Mouse (Mus musculus): ENCODE measurements around the gene AC140267.1. TPM values are rescaled to one million over a fixed set of nuclear protein-coding genes. Genes with fewer than 3 reads are reported as not detected.

The AC140267.1 gene
- total and polyA plus RNA-seq, 3 experiments, result 1.9 TPM; not detected in 2

- Histone ChIP-seq H3K36me3 (ENCODE audit: control insufficient read depth in 1 of 2, insufficient read depth in 2 of 2, low read length in 2 of 2) (no peaks in the 10 kb centered on the region; a peak in 1 of 4 replicates), H3K79me2 (ENCODE audit: control insufficient read depth, insufficient read depth, low read length, poor library complexity) (peaks cover 14% of the 10 kb centered on the region), H3K27me3 (ENCODE audit: control insufficient read depth in 1 of 2, insufficient read depth in 2 of 2, low read length in 2 of 2) (no peaks in the 10 kb centered on the region), H3K9me3 (replicated peaks; ENCODE audit: insufficient read depth, low read length) (no peaks in the 10 kb centered on the region), H3K4me3 (ENCODE audit: control insufficient read depth in 1 of 2, insufficient read depth in 1 of 2, low read depth in 2 of 2, low read length in 2 of 2) (peak within 1 kb of the TSS; percentile 89 to 96), H3K9ac (ENCODE audit: control insufficient read depth, low read depth, low read length, poor library complexity, severe bottlenecking) (peak within 1 kb of the TSS; percentile 98), H3K27ac (ENCODE audit: control insufficient read depth, low read depth, low read length) (peak within 1 kb of the TSS; percentile 7), H3K4me1 (ENCODE audit: control insufficient read depth in 1 of 2, insufficient read depth in 2 of 2, low read length in 2 of 2) (no peaks in the 10 kb centered on the region; a peak in 1 of 4 replicates)
- peak; percentile 98 for DNase-seq (ENCODE audit: low read depth, low spot score)
- TF ChIP-seq ZKSCAN1 (IDR thresholded peaks at IDR 0.05; ENCODE audit: low read depth, low read length), result no peak
- 0 out of 2 replicates have a peak, but pooled peaks have one; percentile 21 for TF ChIP-seq ZNF384 (IDR thresholded peaks at IDR 0.05; ENCODE audit: low read depth, low read length)
- TF ChIP-seq E2F4 (IDR thresholded peaks at IDR 0.05; ENCODE audit: borderline replicate concordance, low read depth, low read length), result no peak
- TF ChIP-seq USF1 (IDR thresholded peaks at IDR 0.05; ENCODE audit: low read depth, low read length), result peak; percentile 63
- TF ChIP-seq ZMIZ1 (IDR thresholded peaks at IDR 0.05; ENCODE audit: low read depth, low read length), result peak; percentile 86
- no peak for TF ChIP-seq RAD21 (IDR thresholded peaks at IDR 0.05; ENCODE audit: low read depth, low read length)
- no peak for TF ChIP-seq GATA1 (IDR thresholded peaks at IDR 0.05; ENCODE audit: low read depth, low read length)
- no peak for TF ChIP-seq CHD1 (IDR thresholded peaks at IDR 0.05; ENCODE audit: low read depth, low read length)
- TF ChIP-seq EP300 (IDR thresholded peaks at IDR 0.05; ENCODE audit: low read depth in 1 of 2, low read length in 2 of 2), result no peak; a peak in 1 of 4 replicates
- peak; percentile 86 for TF ChIP-seq TCF12 (IDR thresholded peaks at IDR 0.05; ENCODE audit: low read depth, low read length)
- peak; percentile 80 for TF ChIP-seq POLR2AphosphoS2 (IDR thresholded peaks at IDR 0.05; ENCODE audit: low read length)
- peak; percentile 56 for TF ChIP-seq RCOR1 (IDR thresholded peaks at IDR 0.05; ENCODE audit: low read depth, low read length)
- no peak; the same call in 1 of the 2 replicates for TF ChIP-seq GABPA (IDR thresholded peaks at IDR 0.05; ENCODE audit: low read depth, low read length)
- no peak for TF ChIP-seq USF2 (IDR thresholded peaks at IDR 0.05; ENCODE audit: borderline replicate concordance in 1 of 2, insufficient read depth in 1 of 2, low read depth in 1 of 2, low read length in 2 of 2)
- peak; percentile 76; the same call in 1 of the 2 replicates for TF ChIP-seq MAZ (IDR thresholded peaks at IDR 0.05; ENCODE audit: low read depth, low read length)
- TF ChIP-seq MYB (IDR thresholded peaks at IDR 0.05; ENCODE audit: low read depth, low read length), result no peak
- no peak for TF ChIP-seq BHLHE40 (IDR thresholded peaks at IDR 0.05; ENCODE audit: borderline replicate concordance, low read depth, low read length)
- peak; percentile 97 for TF ChIP-seq MXI1 (IDR thresholded peaks at IDR 0.05; ENCODE audit: low read depth, low read length)
- peak; percentile 89 for TF ChIP-seq NELFE (IDR thresholded peaks at IDR 0.05; ENCODE audit: low read depth, low read length)
- 0 out of 2 replicates have a peak, but pooled peaks have one; percentile 57 for TF ChIP-seq UBTF (IDR thresholded peaks at IDR 0.05; ENCODE audit: borderline replicate concordance, insufficient read depth, low read depth, low read length)
- 0 out of 6 replicates have a peak, but pooled peaks of 1 of the 3 experiments have one; percentile 0 for TF ChIP-seq CTCF (IDR thresholded peaks at IDR 0.05 in 2 of 3, conservative IDR thresholded peaks at IDR 0.05 in 1 of 3; ENCODE audit: control insufficient read depth in 1 of 3, insufficient read depth in 1 of 3, low read depth in 2 of 3, low read length in 3 of 3, poor library complexity in 1 of 3, severe bottlenecking in 1 of 3)
- TF ChIP-seq KAT2A (conservative IDR thresholded peaks at IDR 0.05; ENCODE audit: low read depth, low read length), result peak; percentile 76; the same call in 1 of the 2 replicates
- TF ChIP-seq MAFK (IDR thresholded peaks at IDR 0.05; ENCODE audit: borderline replicate concordance, low read depth, low read length), result no peak
- peak; percentile 94 for TF ChIP-seq ELF1 (IDR thresholded peaks at IDR 0.05; ENCODE audit: low read depth, low read length)
- TF ChIP-seq MEF2A (IDR thresholded peaks at IDR 0.05; ENCODE audit: extremely low read depth, insufficient replicate concordance, low read depth, low read length, poor library complexity, severe bottlenecking), result peak; percentile 62; the same call in 1 of the 2 replicates
- peak; percentile 66 for TF ChIP-seq ETS1 (IDR thresholded peaks at IDR 0.05; ENCODE audit: low read depth, low read length)
- TF ChIP-seq JUND (IDR thresholded peaks at IDR 0.05; ENCODE audit: low read depth, low read length), result no peak
- peak; percentile 85 to 89 for TF ChIP-seq POLR2A (IDR thresholded peaks at IDR 0.05; ENCODE audit: control insufficient read depth in 1 of 2, insufficient read depth in 1 of 2, low read depth in 1 of 2, low read length in 2 of 2, poor library complexity in 1 of 2)
- no peak for TF ChIP-seq TAL1 (IDR thresholded peaks at IDR 0.05; ENCODE audit: low read length)
- peak; percentile 98 for TF ChIP-seq HCFC1 (IDR thresholded peaks at IDR 0.05; ENCODE audit: low read depth, low read length)
- TF ChIP-seq MAX (IDR thresholded peaks at IDR 0.05; ENCODE audit: low read length), result peak; percentile 77
- peak; percentile 98 for TF ChIP-seq SIN3A (IDR thresholded peaks at IDR 0.05; ENCODE audit: low read length)
- TF ChIP-seq NRF1 (IDR thresholded peaks at IDR 0.05; ENCODE audit: insufficient read depth, low read depth, low read length, poor library complexity, severe bottlenecking), result peak; percentile 62
- peak; percentile 60; the same call in 1 of the 2 replicates for TF ChIP-seq MYC (IDR thresholded peaks at IDR 0.05; ENCODE audit: low read depth, low read length)
Observed at GRCm38 (mm10) chr15:80263610-80264575, 28.3 kb downstream of the AC140267.1 start, which contains the start of gene Rps19bp1. Gene Rps19bp1, minus strand, starts transcription at chr15:80264315.

Measured in MEL (cell line).